Mouse (Mus musculus) intestine, embryonic 16.5 days (tissue): Measurements from ENCODE around the gene Pigt. TPM values are rescaled to one million over a fixed set of nuclear protein-coding genes. Genes with fewer than 3 reads are reported as not detected.
A peak's percentile ranks its signal among the peaks of the same experiment; 100 is the strongest.

Experiments
- ATAC-seq: fragments of 200-750 bp; cut with Nextera tagmentation; 2 replicates; pipeline ENCODE4 v1.8.0; 2017; ENCODE audit warnings: moderate TSS enrichment, moderate library complexity
- H3K27ac ChIP-seq: fragments of 300-500 bp; sonication (generic); 2 replicates; pipeline ENCODE4 v1.5.1; 2014; ENCODE audit warnings: mild to moderate bottlenecking, low read length
- H3K27me3 ChIP-seq: fragments of 300-500 bp; sonication (generic); replicated peaks from 2 replicates; pipeline ENCODE4 v1.6.1; 2014; ENCODE audit warnings: low read length, control low read depth, mixed read lengths; ENCODE audit not compliant: control insufficient read depth, insufficient read depth
- H3K36me3 ChIP-seq: fragments of 300-500 bp; sonication (generic); 2 replicates; pipeline ENCODE4 v1.6.1; 2014; ENCODE audit warnings: low read length, control low read depth; ENCODE audit not compliant: control insufficient read depth, insufficient read depth
- H3K4me1 ChIP-seq: fragments of 300-500 bp; sonication (generic); 2 replicates; pipeline ENCODE4 v1.6.1; 2014; ENCODE audit warnings: low read length, control low read depth, mixed read lengths; ENCODE audit not compliant: control insufficient read depth, insufficient read depth
- H3K4me2 ChIP-seq: fragments of 300-500 bp; sonication (generic); 2 replicates; pipeline ENCODE4 v1.6.1; 2014; ENCODE audit warnings: low read depth, low read length, control low read depth
- H3K4me3 ChIP-seq: fragments of 300-500 bp; sonication (generic); 2 replicates; pipeline ENCODE4 v1.5.1; 2014; ENCODE audit warnings: mild to moderate bottlenecking, low read length
- H3K9ac ChIP-seq: fragments of 300-500 bp; sonication (generic); 2 replicates; pipeline ENCODE4 v1.6.1; 2014; ENCODE audit warnings: low read depth, low read length
- H3K9me3 ChIP-seq: fragments of 300-500 bp; sonication (generic); 2 replicates; pipeline ENCODE4 v1.6.1; 2016; ENCODE audit warnings: low read length, control low read depth; ENCODE audit not compliant: control insufficient read depth
- WGBS: fragments of 180-500 bp; shearing (Covaris S2); extraction: QIAGEN DNeasy Blood & Tissue Kit; methylation state at CpG from one replicate; pipeline ENCODE4 v1.1.7; 2014; 5-methylcytosine and 5-hydroxymethylcytosine counted together
- polyA plus RNA-seq: library from polyadenylated mRNA; unstranded; fragments of >200 nt; fragmentation: Nextera tagmentation; extraction: Ambion mirVana; gene quantifications from 2 replicates; pipeline ENCODE4 v1.2.1, GENCODE M21; 2015

The Pigt gene
- polyA plus RNA-seq: 59.1 and 61.4 TPM in 2 replicates

- Histone ChIP-seq H3K9ac (peak within 1 kb of the TSS; percentile 87), H3K4me3 (peak within 1 kb of the TSS; percentile 94), H3K4me2 (peak within 1 kb of the TSS; percentile 95), H3K27me3 (no peaks in the 10 kb centered on the region), H3K27ac (peak within 1 kb of the TSS; percentile 70), H3K36me3 (peaks cover 12% of the 10 kb centered on the region), H3K9me3 (no peaks in the 10 kb centered on the region), H3K4me1 (peaks cover 5% of the 10 kb centered on the region)
- ATAC-seq: peak; percentile 97
- 4% methylated on average over 43 of the region's 43 CpGs for WGBS
Observed at GRCm38 (mm10) chr2:164496847-164497690, at the start of gene Pigt. Gene Pigt, plus strand, starts transcription at chr2:164497520.

- H3K9ac ChIP-seq: no peak overlapping the region
- no peaks in the 10 kb centered on the region for H3K36me3 ChIP-seq
- no peak overlapping the region for H3K4me2 ChIP-seq
- H3K4me1 ChIP-seq: peaks cover 15% of the 10 kb centered on the region
- H3K27me3 ChIP-seq: no peaks in the 10 kb centered on the region
- H3K9me3 ChIP-seq: no peaks in the 10 kb centered on the region
- 100% methylated on average over 1 of the region's 1 CpGs for WGBS
- H3K27ac ChIP-seq: no peak overlapping the region
- ATAC-seq: no peak
- no peak overlapping the region for H3K4me3 ChIP-seq
Observed at GRCm38 (mm10) chr2:164448140-164448539, 49.2 kb upstream of the Pigt start.

GRCm38 (mm10) chr2:164448921-164449320, 48.4 kb upstream of the Pigt start:
- Histone ChIP-seq H3K27me3 (no peaks in the 10 kb centered on the region), H3K4me2 (no peak overlapping the region)
- 0 out of 2 replicates have a peak, but pooled peaks have one; percentile 13 for ATAC-seq

GRCm38 (mm10) chr2:164449341-164450042, 47.8 kb upstream of the Pigt start:
- peak; percentile 54 for ATAC-seq
- no peak overlapping the region for H3K4me3 ChIP-seq
- no peak overlapping the region for H3K9ac ChIP-seq
- no peaks in the 10 kb centered on the region for H3K27me3 ChIP-seq
- no peak overlapping the region for H3K4me2 ChIP-seq
- WGBS: 66% methylated on average over 14 of the region's 14 CpGs
- no peak overlapping the region for H3K27ac ChIP-seq
- H3K9me3 ChIP-seq: no peaks in the 10 kb centered on the region
- peaks cover 21% of the 10 kb centered on the region for H3K4me1 ChIP-seq
- H3K36me3 ChIP-seq: no peaks in the 10 kb centered on the region

More at GRCm38 (mm10) chr2:164448921-164449320, 48.4 kb upstream of the Pigt start:
- H3K27ac ChIP-seq: no peak overlapping the region
- peaks cover 16% of the 10 kb centered on the region for H3K4me1 ChIP-seq
- H3K4me3 ChIP-seq: no peak overlapping the region
- WGBS: 56% methylated on average over 5 of the region's 5 CpGs
- H3K9me3 ChIP-seq: no peaks in the 10 kb centered on the region
- no peaks in the 10 kb centered on the region for H3K36me3 ChIP-seq
- no peak overlapping the region for H3K9ac ChIP-seq

GRCm38 (mm10) chr2:164452000-164452676, 45.2 kb upstream of the Pigt start:
- 51% methylated on average over 13 of the region's 13 CpGs for WGBS
- no peak overlapping the region for H3K4me3 ChIP-seq
- no peak for ATAC-seq

GRCm38 (mm10) chr2:164453047-164453757, 44.1 kb upstream of the Pigt start:
- Histone ChIP-seq H3K9ac (no peak overlapping the region), H3K4me1 (peaks cover 43% of the 10 kb centered on the region), H3K9me3 (no peaks in the 10 kb centered on the region), H3K36me3 (no peaks in the 10 kb centered on the region), H3K4me2 (no peak overlapping the region), H3K27me3 (no peaks in the 10 kb centered on the region), H3K27ac (no peak overlapping the region), H3K4me3 (no peak overlapping the region)
- WGBS: 73% methylated on average over 14 of the region's 14 CpGs
- ATAC-seq: no peak

More at GRCm38 (mm10) chr2:164452000-164452676, 45.2 kb upstream of the Pigt start:
- Histone ChIP-seq H3K4me2 (no peak overlapping the region), H3K36me3 (no peaks in the 10 kb centered on the region), H3K9ac (no peak overlapping the region), H3K9me3 (no peaks in the 10 kb centered on the region), H3K27ac (no peak overlapping the region), H3K27me3 (no peaks in the 10 kb centered on the region), H3K4me1 (peaks cover 43% of the 10 kb centered on the region)

GRCm38 (mm10) chr2:164453887-164454500, 43.3 kb upstream of the Pigt start:
- Histone ChIP-seq H3K27ac (no peak overlapping the region), H3K27me3 (no peaks in the 10 kb centered on the region), H3K4me1 (peaks cover 42% of the 10 kb centered on the region), H3K9me3 (no peaks in the 10 kb centered on the region), H3K4me3 (no peak overlapping the region), H3K36me3 (no peaks in the 10 kb centered on the region), H3K4me2 (no peak overlapping the region), H3K9ac (no peak overlapping the region)
- no peak for ATAC-seq
- 67% methylated on average over 7 of the region's 7 CpGs for WGBS

- WGBS: 56% methylated on average over 10 of the region's 10 CpGs
- Histone ChIP-seq H3K4me1 (peaks cover 35% of the 10 kb centered on the region), H3K36me3 (no peaks in the 10 kb centered on the region), H3K9ac (no peak overlapping the region), H3K27me3 (no peaks in the 10 kb centered on the region), H3K27ac (peak overlapping the region; percentile 55; the same call in 1 of the 2 replicates), H3K4me3 (no peak overlapping the region), H3K9me3 (no peaks in the 10 kb centered on the region), H3K4me2 (no peak overlapping the region)
- ATAC-seq: no peak
Observed at GRCm38 (mm10) chr2:164454846-164455245, 42.5 kb upstream of the Pigt start.
